Mouse (Mus musculus): ENCODE results near the gene Slamf7. TPM values are rescaled to one million over a fixed set of nuclear protein-coding genes. Genes with fewer than 3 reads are reported as not detected.
A peak's percentile ranks its signal among the peaks of the same experiment; 100 is the strongest.
"Not testable (repeated sequence)": the region's sequence is repeated elsewhere in the genome, so short reads cannot be mapped to it uniquely, and the experiment has no call there.

The Slamf7 gene
- polyA plus RNA-seq, 1 experiment from 2014 or later, result 0.24 TPM

DNA sequence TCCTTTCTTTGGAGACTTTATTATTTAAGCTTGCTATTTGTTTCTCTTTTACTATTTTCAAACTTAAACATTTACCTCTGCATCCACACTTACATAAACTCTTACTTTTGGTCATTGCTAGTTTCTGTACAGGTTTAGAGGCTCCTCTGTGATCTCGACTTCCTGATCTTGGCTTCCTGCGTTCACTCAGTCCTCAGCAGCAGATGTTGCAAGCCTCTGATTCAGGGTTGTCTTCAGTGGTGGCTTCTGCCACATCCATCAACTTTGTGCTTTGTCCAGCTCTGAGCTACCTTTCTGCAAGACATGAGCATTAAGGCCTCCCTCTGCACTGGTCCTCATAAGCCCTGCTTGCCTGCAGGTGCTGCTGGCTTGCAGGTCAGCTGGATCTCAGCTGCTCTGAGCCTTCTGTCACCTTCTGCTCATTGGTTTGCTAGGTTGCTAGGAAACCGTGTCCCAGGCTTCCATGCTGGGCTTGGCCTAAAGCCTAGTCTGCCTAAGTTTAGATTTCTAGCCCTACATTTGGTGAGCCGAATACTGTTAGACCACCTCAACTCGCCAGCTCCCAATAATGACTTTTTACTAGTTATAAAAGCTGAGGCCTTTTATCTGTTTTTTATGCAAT, 20.1 kb upstream of the Slamf7 start:
- no peak for ATAC-seq (ENCODE audit: low FRiP score, low TSS enrichment)
- peak; percentile 4 for DNase-seq
- H3K4me3 ChIP-seq (replicated peaks; ENCODE audit: low read depth, low read length), result no peak overlapping the region
- no peaks in the 10 kb centered on the region for H3K36me3 ChIP-seq (ENCODE audit: control insufficient read depth, insufficient read depth, low read length)
- no peaks in the 10 kb centered on the region for H3K27me3 ChIP-seq (ENCODE audit: control insufficient read depth, insufficient read depth, low read length)
- no peak overlapping the region for H3K27ac ChIP-seq (replicated peaks; ENCODE audit: low read depth, low read length)
- no peak overlapping the region for H3K4me2 ChIP-seq (ENCODE audit: low read length)
- H3K9me3 ChIP-seq (ENCODE audit: control insufficient read depth, low read length), result no peaks in the 10 kb centered on the region
- no peaks in the 10 kb centered on the region for H3K4me1 ChIP-seq (ENCODE audit: control insufficient read depth, insufficient read depth, low read length)
- WGBS, result 72% methylated on average over 5 of the region's 5 CpGs
- H3K9ac ChIP-seq (replicated peaks; ENCODE audit: low read length), result no peak overlapping the region

DNA sequence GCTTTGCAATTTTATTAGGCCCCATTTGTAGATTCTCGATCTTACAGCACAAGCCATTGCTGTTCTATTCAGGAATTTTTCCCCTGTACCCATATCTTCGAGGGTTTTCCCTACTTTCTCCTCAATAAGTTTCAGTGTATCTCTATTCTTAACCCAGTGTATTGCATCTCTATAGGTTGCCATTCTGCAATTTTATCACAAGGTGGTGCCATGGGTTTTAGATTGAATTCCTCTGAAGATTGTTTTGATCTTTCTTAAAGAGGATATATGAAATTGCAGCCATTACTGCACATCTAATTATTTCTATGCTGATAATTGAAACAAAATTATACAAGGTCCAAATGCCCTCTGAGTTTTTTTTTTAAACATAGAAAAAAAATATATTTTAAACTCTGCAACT, 19.6 kb upstream of the Slamf7 start:
- 74% methylated on average over 2 of the region's 2 CpGs for WGBS
- not testable (repeated sequence) for DNase-seq; H3K9ac ChIP-seq (replicated peaks; ENCODE audit: low read length); ATAC-seq (ENCODE audit: low FRiP score, low TSS enrichment); H3K27ac ChIP-seq (replicated peaks; ENCODE audit: low read depth, low read length); H3K4me3 ChIP-seq (replicated peaks; ENCODE audit: low read depth, low read length); H3K9me3 ChIP-seq (ENCODE audit: control insufficient read depth, low read length); H3K27me3 ChIP-seq (ENCODE audit: control insufficient read depth, insufficient read depth, low read length); H3K36me3 ChIP-seq (ENCODE audit: control insufficient read depth, insufficient read depth, low read length); H3K4me1 ChIP-seq (ENCODE audit: control insufficient read depth, insufficient read depth, low read length); H3K4me2 ChIP-seq (ENCODE audit: low read length)

DNA sequence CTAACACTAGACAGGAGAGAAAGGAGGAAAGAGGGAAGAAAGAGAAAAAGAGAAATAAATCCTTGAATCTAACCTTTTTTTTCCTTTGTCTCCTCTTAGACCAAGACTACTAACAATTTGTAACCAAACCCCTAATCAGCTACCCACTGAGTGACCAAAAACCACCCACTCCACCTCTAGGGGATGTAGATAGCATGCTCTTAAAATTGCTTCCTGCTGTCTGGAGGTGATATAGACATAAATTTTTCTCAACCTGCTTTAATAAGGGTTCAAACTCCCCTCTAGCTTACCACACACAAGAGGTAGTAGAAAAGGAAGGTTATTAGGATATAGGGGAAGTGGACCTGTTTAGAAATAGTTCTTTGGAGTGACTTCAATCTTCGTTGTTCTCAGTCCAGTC, 14.3 kb upstream of the Slamf7 start:
- Histone ChIP-seq H3K9ac (replicated peaks; ENCODE audit: low read length) (no peak overlapping the region), H3K36me3 (ENCODE audit: control insufficient read depth, insufficient read depth, low read length) (no peaks in the 10 kb centered on the region), H3K27me3 (ENCODE audit: control insufficient read depth, insufficient read depth, low read length) (no peaks in the 10 kb centered on the region), H3K9me3 (ENCODE audit: control insufficient read depth, low read length) (no peaks in the 10 kb centered on the region), H3K4me1 (ENCODE audit: control insufficient read depth, insufficient read depth, low read length) (no peaks in the 10 kb centered on the region), H3K27ac (replicated peaks; ENCODE audit: low read depth, low read length) (no peak overlapping the region), H3K4me3 (replicated peaks; ENCODE audit: low read depth, low read length) (no peak overlapping the region), H3K4me2 (ENCODE audit: low read length) (no peak overlapping the region)
- WGBS, result 88% methylated on average over 1 of the region's 1 CpGs
- no peak for DNase-seq
- no peak for ATAC-seq (ENCODE audit: low FRiP score, low TSS enrichment)

DNA sequence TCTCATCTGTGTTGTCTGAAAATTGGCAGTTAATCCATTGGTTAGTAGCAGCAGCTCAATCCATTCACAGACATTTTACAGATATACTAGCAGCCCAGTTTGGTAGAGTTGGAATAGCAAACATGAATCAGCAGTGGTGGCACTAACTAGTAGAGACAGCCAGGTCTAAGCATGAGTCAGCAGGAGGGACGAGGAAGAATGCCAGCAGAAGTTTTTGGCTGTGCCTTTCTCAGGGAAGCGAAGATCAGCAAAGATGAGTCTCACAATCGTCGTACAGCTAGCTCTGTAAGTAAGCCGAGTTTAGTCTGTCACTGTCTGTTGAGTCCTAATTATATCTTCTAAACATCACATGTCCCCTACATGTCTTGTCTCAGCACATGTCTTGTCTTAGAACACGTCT, 13.5 kb upstream of the Slamf7 start:
- WGBS, result 94% methylated on average over 6 of the region's 6 CpGs
- Histone ChIP-seq H3K27me3 (ENCODE audit: control insufficient read depth, insufficient read depth, low read length) (no peaks in the 10 kb centered on the region), H3K4me1 (ENCODE audit: control insufficient read depth, insufficient read depth, low read length) (no peaks in the 10 kb centered on the region), H3K4me2 (ENCODE audit: low read length) (no peak overlapping the region), H3K27ac (replicated peaks; ENCODE audit: low read depth, low read length) (no peak overlapping the region), H3K36me3 (ENCODE audit: control insufficient read depth, insufficient read depth, low read length) (no peaks in the 10 kb centered on the region), H3K9ac (replicated peaks; ENCODE audit: low read length) (no peak overlapping the region), H3K9me3 (ENCODE audit: control insufficient read depth, low read length) (no peaks in the 10 kb centered on the region), H3K4me3 (replicated peaks; ENCODE audit: low read depth, low read length) (no peak overlapping the region)
- no peak for DNase-seq
- ATAC-seq (ENCODE audit: low FRiP score, low TSS enrichment), result no peak

DNA sequence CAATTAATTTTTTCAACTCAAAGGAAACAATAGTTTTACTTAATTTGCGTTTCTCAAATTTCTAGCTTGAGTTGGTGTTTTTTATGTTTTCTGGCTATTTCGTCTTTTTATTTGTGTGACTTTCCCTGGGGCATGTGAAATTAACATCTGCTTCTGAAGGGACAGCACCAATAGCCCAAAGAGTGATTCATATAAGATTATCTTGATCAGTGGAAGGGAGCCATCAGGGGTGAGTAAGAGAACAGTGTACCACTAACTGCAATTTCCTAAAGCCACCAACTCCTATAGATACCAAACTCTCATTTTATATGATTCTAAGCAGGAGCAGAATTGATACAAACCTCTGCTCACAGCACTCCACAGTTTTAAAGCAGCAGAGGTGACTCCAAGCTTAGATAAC, 10.9 kb upstream of the Slamf7 start:
- H3K27me3 ChIP-seq (ENCODE audit: control insufficient read depth, insufficient read depth, low read length), result no peaks in the 10 kb centered on the region
- no peaks in the 10 kb centered on the region for H3K36me3 ChIP-seq (ENCODE audit: control insufficient read depth, insufficient read depth, low read length)
- 88% methylated on average over 2 of the region's 2 CpGs for WGBS
- no peak for DNase-seq
- H3K4me3 ChIP-seq (replicated peaks; ENCODE audit: low read depth, low read length), result no peak overlapping the region
- H3K4me1 ChIP-seq (ENCODE audit: control insufficient read depth, insufficient read depth, low read length), result no peaks in the 10 kb centered on the region
- ATAC-seq (ENCODE audit: low FRiP score, low TSS enrichment), result no peak
- no peaks in the 10 kb centered on the region for H3K9me3 ChIP-seq (ENCODE audit: control insufficient read depth, low read length)
- no peak overlapping the region for H3K4me2 ChIP-seq (ENCODE audit: low read length)
- H3K27ac ChIP-seq (replicated peaks; ENCODE audit: low read depth, low read length), result no peak overlapping the region
- no peak overlapping the region for H3K9ac ChIP-seq (replicated peaks; ENCODE audit: low read length)

DNA sequence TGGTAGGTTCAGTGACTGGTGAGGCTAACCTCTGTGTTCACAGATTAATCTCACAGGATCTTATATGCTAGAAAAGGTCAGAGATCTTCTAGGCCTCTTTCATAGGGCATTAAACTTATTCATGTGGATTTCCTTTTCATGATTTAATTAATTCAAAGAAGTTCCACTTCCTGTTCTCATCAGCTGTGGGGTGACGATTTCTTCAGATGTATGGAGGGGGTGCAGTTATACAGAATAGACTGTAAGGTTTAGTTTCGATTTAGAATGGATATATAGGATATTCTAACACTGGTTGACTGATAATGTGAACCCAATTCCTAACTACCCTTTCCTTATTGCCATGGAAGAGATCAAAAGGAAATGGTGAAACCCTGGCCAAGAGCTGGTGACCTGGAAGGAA, 8.6 kb upstream of the Slamf7 start:
- Histone ChIP-seq H3K4me2 (ENCODE audit: low read length) (no peak overlapping the region), H3K4me3 (replicated peaks; ENCODE audit: low read depth, low read length) (no peak overlapping the region), H3K27me3 (ENCODE audit: control insufficient read depth, insufficient read depth, low read length) (no peaks in the 10 kb centered on the region), H3K9me3 (ENCODE audit: control insufficient read depth, low read length) (no peaks in the 10 kb centered on the region), H3K27ac (replicated peaks; ENCODE audit: low read depth, low read length) (no peak overlapping the region), H3K9ac (replicated peaks; ENCODE audit: low read length) (no peak overlapping the region), H3K4me1 (ENCODE audit: control insufficient read depth, insufficient read depth, low read length) (no peaks in the 10 kb centered on the region), H3K36me3 (ENCODE audit: control insufficient read depth, insufficient read depth, low read length) (no peaks in the 10 kb centered on the region)
- ATAC-seq (ENCODE audit: low FRiP score, low TSS enrichment) (no peak), DNase-seq (no peak)
- WGBS, result 70% methylated on average over 2 of the region's 2 CpGs

DNA sequence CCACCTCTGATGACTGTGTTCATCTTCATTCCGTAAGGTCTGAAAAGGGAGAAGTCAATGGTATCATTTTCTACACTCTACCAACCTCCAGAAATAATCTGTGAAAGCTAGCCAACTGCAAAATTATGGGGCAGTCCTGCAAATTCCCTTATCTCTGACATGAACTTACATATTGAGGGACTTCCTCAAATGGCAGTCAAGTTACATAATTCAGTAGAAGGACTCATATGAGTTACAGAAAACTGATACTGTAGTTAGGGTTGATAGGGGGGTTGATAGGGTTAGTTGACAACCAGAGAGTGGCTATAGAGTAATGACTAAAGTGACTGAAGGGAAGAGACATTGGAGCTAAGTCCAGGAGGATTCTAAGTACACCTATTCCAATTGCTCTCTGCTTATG, 7.6 kb upstream of the Slamf7 start:
- H3K4me1 ChIP-seq (ENCODE audit: control insufficient read depth, insufficient read depth, low read length), result no peaks in the 10 kb centered on the region
- no peak overlapping the region for H3K4me3 ChIP-seq (replicated peaks; ENCODE audit: low read depth, low read length)
- ATAC-seq (ENCODE audit: low FRiP score, low TSS enrichment), result no peak
- DNase-seq, result no peak
- no peak overlapping the region for H3K9ac ChIP-seq (replicated peaks; ENCODE audit: low read length)
- 97% methylated on average over 1 of the region's 1 CpGs for WGBS
- no peak overlapping the region for H3K4me2 ChIP-seq (ENCODE audit: low read length)
- H3K36me3 ChIP-seq (ENCODE audit: control insufficient read depth, insufficient read depth, low read length), result no peaks in the 10 kb centered on the region
- H3K27ac ChIP-seq (replicated peaks; ENCODE audit: low read depth, low read length), result no peak overlapping the region
- no peaks in the 10 kb centered on the region for H3K9me3 ChIP-seq (ENCODE audit: control insufficient read depth, low read length)
- H3K27me3 ChIP-seq (ENCODE audit: control insufficient read depth, insufficient read depth, low read length), result no peaks in the 10 kb centered on the region

DNA sequence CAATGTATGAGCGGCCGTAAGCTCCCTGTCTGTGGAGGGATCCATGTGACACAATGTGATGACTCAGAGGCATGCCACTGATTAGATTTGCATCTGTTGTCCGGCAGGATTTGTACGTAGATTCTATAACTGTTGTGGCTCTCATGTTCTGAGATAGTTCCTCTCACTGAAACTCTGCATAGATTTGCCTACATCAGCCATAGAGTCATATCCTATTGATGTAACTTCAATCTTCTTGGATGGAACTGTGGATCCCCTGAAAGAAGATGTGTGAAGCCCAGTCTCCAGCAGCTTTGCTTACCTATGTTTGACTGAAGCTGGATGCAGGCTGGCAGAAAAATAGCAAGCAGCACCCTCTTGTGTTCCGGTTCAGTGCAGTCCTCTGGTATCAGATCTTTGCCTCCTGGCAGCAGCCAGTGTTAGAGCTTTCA, 5.7 kb upstream of the Slamf7 start:
- H3K4me3 ChIP-seq (replicated peaks; ENCODE audit: low read depth, low read length), result no peak overlapping the region
- WGBS, result 86% methylated on average over 5 of the region's 5 CpGs
- ATAC-seq (ENCODE audit: low FRiP score, low TSS enrichment) (no peak), DNase-seq (peak; percentile 5)
- H3K27ac ChIP-seq (replicated peaks; ENCODE audit: low read depth, low read length), result no peak overlapping the region
- H3K4me2 ChIP-seq (ENCODE audit: low read length), result no peak overlapping the region
- no peaks in the 10 kb centered on the region for H3K36me3 ChIP-seq (ENCODE audit: control insufficient read depth, insufficient read depth, low read length)
- no peaks in the 10 kb centered on the region for H3K4me1 ChIP-seq (ENCODE audit: control insufficient read depth, insufficient read depth, low read length)
- H3K9ac ChIP-seq (replicated peaks; ENCODE audit: low read length), result no peak overlapping the region
- no peaks in the 10 kb centered on the region for H3K9me3 ChIP-seq (ENCODE audit: control insufficient read depth, low read length)
- H3K27me3 ChIP-seq (ENCODE audit: control insufficient read depth, insufficient read depth, low read length), result no peaks in the 10 kb centered on the region

DNA sequence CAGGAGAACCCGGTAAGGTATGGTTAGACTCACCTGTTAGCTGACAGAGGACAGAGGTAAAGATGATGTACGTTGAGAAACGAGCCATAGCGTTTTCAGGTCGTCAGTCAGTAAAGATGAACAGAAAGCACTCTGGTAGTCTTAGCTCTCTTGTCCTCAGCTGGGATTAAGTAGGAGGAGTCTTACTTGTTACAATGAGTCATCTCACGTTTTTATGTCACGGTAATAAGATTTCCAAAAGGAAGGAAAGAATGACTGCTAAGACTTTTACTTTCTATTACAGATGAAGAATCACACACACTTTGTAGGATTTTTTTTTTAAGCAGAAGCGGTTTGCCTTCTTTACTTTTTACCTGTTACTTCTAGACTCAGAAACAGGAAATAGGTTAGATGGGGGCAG, 4.0 kb downstream of the Slamf7 start:
- H3K36me3 ChIP-seq (ENCODE audit: control insufficient read depth, insufficient read depth, low read length), result no peaks in the 10 kb centered on the region
- H3K9me3 ChIP-seq (ENCODE audit: control insufficient read depth, low read length), result no peaks in the 10 kb centered on the region
- H3K4me3 ChIP-seq (replicated peaks; ENCODE audit: low read depth, low read length), result no peak overlapping the region
- DNase-seq, result no peak
- H3K4me1 ChIP-seq (ENCODE audit: control insufficient read depth, insufficient read depth, low read length), result no peaks in the 10 kb centered on the region
- H3K27ac ChIP-seq (replicated peaks; ENCODE audit: low read depth, low read length), result no peak overlapping the region
- WGBS, result 66% methylated on average over 8 of the region's 8 CpGs
- no peak overlapping the region for H3K9ac ChIP-seq (replicated peaks; ENCODE audit: low read length)
- H3K27me3 ChIP-seq (ENCODE audit: control insufficient read depth, insufficient read depth, low read length), result no peaks in the 10 kb centered on the region
- no peak overlapping the region for H3K4me2 ChIP-seq (ENCODE audit: low read length)
- ATAC-seq (ENCODE audit: low FRiP score, low TSS enrichment), result no peak

All from midbrain, embryonic 14.5 days (tissue).